Mouse (Mus musculus): Measurements from ENCODE around the gene Olfr836. TPM values are rescaled to one million over a fixed set of nuclear protein-coding genes. Genes with fewer than 3 reads are reported as not detected.
"Not testable (repeated sequence)": the region's sequence is repeated elsewhere in the genome, so short reads cannot be mapped to it uniquely, and the experiment has no call there.

The Olfr836 gene
- not detected in 2 replicates for polyA plus RNA-seq (2012; rRNA removed)

GRCm38 (mm10) chr9:19120082-19120481 lies at the start of gene Olfr836:
Gene Olfr836 (plus strand): TSS chr9:19120382.
- H3K27ac ChIP-seq (ENCODE audit: control insufficient read depth, insufficient read depth, low read depth, low read length) = no peak within 1 kb of the TSS
- H3K4me3 ChIP-seq (ENCODE audit: control insufficient read depth, low read depth, low read length) = no peak within 1 kb of the TSS
- H3K27me3 ChIP-seq (ENCODE audit: control insufficient read depth, insufficient read depth, low read length) = no peaks in the 10 kb centered on the region
- no peaks in the 10 kb centered on the region for H3K4me1 ChIP-seq (ENCODE audit: control insufficient read depth, insufficient read depth, low read length)
- H3K36me3 ChIP-seq (ENCODE audit: control insufficient read depth, insufficient read depth, low read length) = no peaks in the 10 kb centered on the region
- TF ChIP-seq POLR2A (IDR thresholded peaks at IDR 0.05; ENCODE audit: control insufficient read depth, low read depth, low read length) (no peak), CTCF (IDR thresholded peaks at IDR 0.05; ENCODE audit: control insufficient read depth, insufficient read depth, insufficient replicate concordance, low read depth, low read length) (no peak)

DNA sequence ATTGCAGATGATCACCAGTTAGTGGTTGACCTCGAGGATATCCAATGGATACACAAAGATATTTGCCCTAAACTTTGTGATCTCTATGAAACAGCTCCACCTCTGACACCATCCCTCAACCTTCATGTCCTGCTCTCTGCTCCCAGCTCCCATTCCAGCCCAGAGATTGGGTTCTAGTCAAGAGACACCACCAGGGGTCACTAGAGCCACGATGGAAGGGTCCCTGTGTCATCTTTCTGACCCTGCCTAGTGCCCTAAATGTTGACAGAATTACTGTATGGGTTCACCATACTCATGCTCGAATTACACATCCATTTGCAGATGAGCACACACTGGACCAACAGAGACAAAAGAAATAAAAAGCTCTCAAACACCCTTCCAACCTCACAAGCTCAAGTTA lies 35.2 kb upstream of the Olfr836 start:
- Histone ChIP-seq H3K4me3 (ENCODE audit: control insufficient read depth, low read depth, low read length) (no peak overlapping the region), H3K27ac (ENCODE audit: control insufficient read depth, insufficient read depth, low read depth, low read length) (no peak overlapping the region), H3K4me1 (ENCODE audit: control insufficient read depth, insufficient read depth, low read length) (no peaks in the 10 kb centered on the region), H3K36me3 (ENCODE audit: control insufficient read depth, insufficient read depth, low read length) (no peaks in the 10 kb centered on the region), H3K27me3 (ENCODE audit: control insufficient read depth, insufficient read depth, low read length) (no peaks in the 10 kb centered on the region)
- TF ChIP-seq CTCF (IDR thresholded peaks at IDR 0.05; ENCODE audit: control insufficient read depth, insufficient read depth, insufficient replicate concordance, low read depth, low read length) (no peak), POLR2A (IDR thresholded peaks at IDR 0.05; ENCODE audit: control insufficient read depth, low read depth, low read length) (no peak)

GRCm38 (mm10) chr9:19092889-19093753 lies 27.1 kb upstream of the Olfr836 start:
- H3K4me3 ChIP-seq (ENCODE audit: control insufficient read depth, low read depth, low read length) = peak overlapping the region; percentile 76
- H3K27ac ChIP-seq (ENCODE audit: control insufficient read depth, insufficient read depth, low read depth, low read length) = peak overlapping the region; percentile 44; the same call in 1 of the 2 replicates
- H3K4me1 ChIP-seq (ENCODE audit: control insufficient read depth, insufficient read depth, low read length); H3K27me3 ChIP-seq (ENCODE audit: control insufficient read depth, insufficient read depth, low read length); H3K36me3 ChIP-seq (ENCODE audit: control insufficient read depth, insufficient read depth, low read length): not testable (repeated sequence)

- Histone ChIP-seq H3K27me3 (ENCODE audit: control insufficient read depth, insufficient read depth, low read length) (no peaks in the 10 kb centered on the region), H3K36me3 (ENCODE audit: control insufficient read depth, insufficient read depth, low read length) (no peaks in the 10 kb centered on the region), H3K4me1 (ENCODE audit: control insufficient read depth, insufficient read depth, low read length) (no peaks in the 10 kb centered on the region), H3K4me3 (ENCODE audit: control insufficient read depth, low read depth, low read length) (no peak overlapping the region), H3K27ac (ENCODE audit: control insufficient read depth, insufficient read depth, low read depth, low read length) (no peak overlapping the region)
- TF ChIP-seq CTCF (IDR thresholded peaks at IDR 0.05; ENCODE audit: control insufficient read depth, insufficient read depth, insufficient replicate concordance, low read depth, low read length) (no peak), POLR2A (IDR thresholded peaks at IDR 0.05; ENCODE audit: control insufficient read depth, low read depth, low read length) (no peak)
Observed at GRCm38 (mm10) chr9:19097286-19097685, 22.9 kb upstream of the Olfr836 start.

DNA sequence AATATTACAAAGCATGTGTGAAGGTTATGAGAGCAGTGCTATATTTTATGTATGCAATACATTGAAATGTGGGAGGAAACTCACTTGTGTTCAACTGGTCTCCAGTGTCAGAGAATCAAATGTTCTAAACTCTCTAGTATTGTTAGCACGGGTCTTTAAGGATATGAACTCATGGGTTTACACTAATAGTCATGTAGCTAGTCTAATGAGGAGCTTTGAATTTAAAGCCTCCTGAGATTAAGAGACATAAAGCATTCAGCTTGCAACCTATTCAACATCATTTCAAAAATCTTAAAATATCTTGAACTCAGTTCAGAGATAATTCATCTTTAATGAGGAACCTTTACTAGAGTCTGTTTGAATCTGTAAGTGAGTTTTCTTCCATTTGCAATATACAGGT lies 15.8 kb downstream of the Olfr836 start, which contains the start of gene Olfr837:
Gene Olfr837 (plus strand): TSS at position 301 of the 400 bp plus-strand sequence.
- TF ChIP-seq CTCF (IDR thresholded peaks at IDR 0.05; ENCODE audit: control insufficient read depth, insufficient read depth, insufficient replicate concordance, low read depth, low read length) (no peak), POLR2A (IDR thresholded peaks at IDR 0.05; ENCODE audit: control insufficient read depth, low read depth, low read length) (no peak)
- no peak within 1 kb of the TSS for H3K4me3 ChIP-seq (ENCODE audit: control insufficient read depth, low read depth, low read length)
- H3K27me3 ChIP-seq (ENCODE audit: control insufficient read depth, insufficient read depth, low read length) = no peaks in the 10 kb centered on the region
- no peaks in the 10 kb centered on the region for H3K4me1 ChIP-seq (ENCODE audit: control insufficient read depth, insufficient read depth, low read length)
- no peaks in the 10 kb centered on the region for H3K36me3 ChIP-seq (ENCODE audit: control insufficient read depth, insufficient read depth, low read length)
- no peak within 1 kb of the TSS for H3K27ac ChIP-seq (ENCODE audit: control insufficient read depth, insufficient read depth, low read depth, low read length)

Other genes with a start within 250 kb of the Olfr836 start
- gene Olfr830, start 245.7 kb upstream of the Olfr836 start, polyA plus RNA-seq (2012; rRNA removed) = not detected in 2 replicates
- gene Olfr832, start 183.3 kb upstream of the Olfr836 start, polyA plus RNA-seq (2012; rRNA removed) = not detected in 2 replicates
- gene Olfr834, start 132.4 kb upstream of the Olfr836 start, polyA plus RNA-seq (2012; rRNA removed) = not detected in 2 replicates
- gene Olfr835, start 87.6 kb upstream of the Olfr836 start, polyA plus RNA-seq (2012; rRNA removed) = not detected in 2 replicates
- gene Olfr837, start 15.9 kb downstream of the Olfr836 start, polyA plus RNA-seq (2012; rRNA removed) = not detected in 2 replicates
- not detected in 2 replicates for gene Olfr839-ps1, start 56.9 kb downstream of the Olfr836 start, polyA plus RNA-seq (2012; rRNA removed)
- gene Olfr843, start 131.6 kb downstream of the Olfr836 start, polyA plus RNA-seq (2012; rRNA removed) = not detected in 2 replicates
- gene Olfr844, start 196.0 kb downstream of the Olfr836 start, polyA plus RNA-seq (2012; rRNA removed) = not detected in 2 replicates
- gene Olfr845, start 216.1 kb downstream of the Olfr836 start, polyA plus RNA-seq (2012; rRNA removed) = not detected in 2 replicates
- not detected in 2 replicates for gene Olfr846, start 243.6 kb downstream of the Olfr836 start, polyA plus RNA-seq (2012; rRNA removed)

Measured in testis, adult 2 months (tissue).